Mouse (Mus musculus) lung, postnatal 4 days (tissue): ENCODE results near the gene Bcl2l13.

Experiments
- DNase-seq, 2 experiments: peaks; one replicate each; pipeline ENCODE4 v3.0.0; 2021

Bcl2l13 gene

GRCm38 (mm10) chr6:120932597-120932996 is 96.6 kb downstream of the Bcl2l13 start:
- no peak for DNase-seq

- no peak for DNase-seq
Observed at GRCm38 (mm10) chr6:120933670-120934069, 97.7 kb downstream of the Bcl2l13 start.

- no peak for DNase-seq
Observed at GRCm38 (mm10) chr6:120934176-120934575, 98.2 kb downstream of the Bcl2l13 start.

DNA sequence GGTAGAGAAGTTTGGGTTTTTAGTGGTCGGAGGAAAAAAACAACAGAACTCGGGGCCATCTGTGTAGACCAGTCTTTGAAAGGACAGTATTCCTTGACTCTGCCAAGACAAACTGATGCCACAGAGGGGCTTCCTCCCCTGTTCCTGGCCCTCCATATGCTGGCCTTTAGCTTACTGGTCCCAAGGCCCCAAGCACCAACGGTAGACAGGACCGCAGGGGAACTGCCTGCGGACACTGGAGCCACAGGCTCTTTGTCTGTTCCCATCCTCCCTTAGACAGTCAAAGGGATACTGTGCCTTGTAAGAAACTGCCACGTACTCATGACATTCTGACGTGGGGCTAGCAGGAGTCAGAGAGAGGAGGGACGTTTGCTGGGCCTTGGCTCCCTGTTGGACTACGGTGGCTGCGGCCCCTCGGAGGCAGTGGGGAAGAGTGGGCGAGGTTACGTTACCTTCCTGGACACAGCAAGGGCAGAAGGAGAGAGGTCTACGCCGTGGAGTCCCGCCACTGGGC is 101.1 kb downstream of the Bcl2l13 start:
- no peak for DNase-seq

GRCm38 (mm10) chr6:120937999-120938608 is 102.1 kb downstream of the Bcl2l13 start:
- DNase-seq: no peak

DNA sequence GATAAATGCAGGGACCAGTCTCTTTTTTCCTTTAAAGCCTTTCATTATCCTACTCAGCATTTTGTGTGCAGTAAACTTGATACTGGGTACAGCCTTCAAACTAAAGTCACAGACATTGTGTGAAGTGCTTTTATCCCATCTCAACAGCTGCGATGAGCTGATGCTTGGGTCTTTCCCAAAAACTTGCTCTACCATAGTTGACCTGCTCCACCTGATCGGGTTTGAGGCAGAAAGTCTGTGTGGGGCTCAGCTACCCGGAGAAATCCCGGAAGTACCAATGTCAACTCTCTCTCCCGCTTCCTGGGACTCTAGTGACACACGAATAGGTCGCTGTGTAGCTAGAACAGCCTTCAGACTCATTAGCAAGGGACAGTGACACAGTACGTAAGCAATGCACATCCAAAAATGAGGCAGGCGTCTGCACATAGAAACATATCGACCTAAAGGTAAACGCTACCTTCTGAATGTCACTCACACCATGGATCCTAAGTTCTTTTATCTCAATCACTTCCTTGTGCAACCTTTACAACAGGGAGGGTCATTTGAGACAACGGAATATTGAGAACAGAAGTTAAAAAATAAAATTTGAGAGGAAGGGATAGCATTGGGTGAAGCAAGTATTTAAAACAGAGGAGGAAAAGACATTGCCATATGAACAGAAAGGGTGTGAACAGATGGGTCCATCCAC is 102.9 kb downstream of the Bcl2l13 start:
- DNase-seq: no peak

DNA sequence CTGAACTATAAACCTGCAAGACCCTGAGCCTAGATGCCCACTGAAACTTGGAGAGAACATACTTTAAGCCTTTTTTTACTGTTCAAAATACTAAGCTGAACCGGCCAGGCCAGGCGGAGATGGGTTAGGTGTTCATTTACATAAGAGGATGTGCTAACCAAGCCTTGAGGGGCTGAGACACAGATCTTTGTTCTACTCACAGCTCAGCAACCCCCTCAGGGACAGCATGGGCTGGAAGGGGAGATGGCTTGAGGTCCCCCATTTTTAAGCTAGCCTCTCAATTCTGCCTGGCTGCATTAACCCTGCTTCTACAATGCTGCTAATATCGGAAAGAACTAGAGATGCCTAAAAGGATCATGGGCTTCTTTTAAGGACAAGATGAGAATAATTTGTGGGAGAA is 103.8 kb downstream of the Bcl2l13 start:
- no peak for DNase-seq

DNA sequence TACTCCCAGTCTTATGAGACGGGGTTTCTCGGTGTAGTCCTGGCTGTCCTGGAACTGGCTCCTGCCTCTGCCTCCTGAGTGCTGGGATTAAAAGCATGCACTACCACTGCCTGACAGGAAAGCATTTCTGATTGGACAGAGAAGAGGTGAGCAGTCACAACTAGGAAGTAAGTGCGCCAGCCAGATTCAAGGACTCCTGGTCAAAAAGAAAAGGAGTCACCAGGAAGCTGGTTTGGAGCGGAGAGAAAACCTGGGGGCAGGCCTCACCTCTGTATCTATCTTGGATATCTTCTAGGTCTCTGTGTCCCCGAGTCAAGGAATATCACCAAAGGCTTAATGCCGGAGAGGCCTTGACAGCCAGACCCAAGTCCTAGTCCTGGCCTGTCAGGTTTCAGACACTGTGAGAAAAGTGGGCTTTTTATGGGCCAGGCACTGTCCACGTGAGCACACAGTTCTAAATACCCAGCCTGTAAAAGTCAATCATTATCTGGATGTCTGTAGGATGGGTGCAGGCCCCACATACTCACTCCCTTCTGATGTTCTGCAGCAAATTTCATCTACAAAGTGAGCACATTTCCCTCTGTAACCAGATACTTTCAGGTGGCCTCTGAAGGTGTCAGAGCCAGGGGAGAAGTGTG is 104.6 kb downstream of the Bcl2l13 start:
- DNase-seq: no peak

- DNase-seq: no peak
Observed at GRCm38 (mm10) chr6:120941084-120941481, 105.1 kb downstream of the Bcl2l13 start.

GRCm38 (mm10) chr6:120941575-120941974 is 105.6 kb downstream of the Bcl2l13 start:
- DNase-seq: no peak
